Mouse (Mus musculus) embryo, embryonic 10.5 days (tissue): Measurements from ENCODE around the gene Phf21b.

Source experiments
- DNase-seq: peaks from one replicate; pipeline ENCODE4 v3.0.0-alpha.2; 2015; ENCODE audit warnings: low spot score

The Phf21b gene

DNA sequence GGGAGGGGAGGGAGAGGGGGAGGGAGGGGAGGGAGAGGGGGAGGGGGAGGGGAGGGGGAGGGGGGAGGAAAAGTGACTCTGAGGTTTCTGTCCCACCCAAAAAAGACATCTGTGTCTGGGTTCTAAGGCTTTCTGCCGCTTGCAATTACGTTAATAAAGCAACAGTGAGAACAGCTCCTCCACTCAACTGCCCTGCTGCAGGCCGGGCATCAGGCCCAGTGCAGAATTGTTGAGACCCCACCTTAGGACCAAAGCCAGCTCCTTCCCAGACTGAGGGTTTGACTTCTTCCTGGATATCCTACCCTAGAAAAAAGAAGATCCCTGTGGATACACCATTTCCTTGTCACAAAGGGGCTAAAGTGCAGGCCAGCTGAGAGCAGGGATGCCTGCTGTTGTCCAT, 9.6 kb downstream of the Phf21b start:
- no peak for DNase-seq

DNA sequence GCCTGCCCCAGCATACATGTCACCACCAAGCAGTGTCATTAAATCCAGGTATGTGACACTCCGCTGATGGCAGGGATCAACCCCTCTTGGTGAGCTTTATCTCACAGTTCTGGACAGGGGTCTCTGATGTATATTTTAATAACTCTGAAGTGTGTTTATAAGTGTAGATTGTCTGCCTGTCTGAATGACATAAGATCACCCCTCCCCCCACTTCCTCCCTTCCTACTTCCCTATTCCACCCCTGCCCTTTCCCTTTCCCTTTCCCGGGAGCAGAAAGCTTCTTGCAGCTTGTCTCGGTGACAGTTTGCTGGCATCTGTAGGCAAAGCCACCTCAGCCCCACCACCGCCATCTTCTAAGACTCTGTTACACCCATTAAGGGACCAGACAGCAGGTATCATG, 11.0 kb downstream of the Phf21b start:
- DNase-seq: no peak

DNA sequence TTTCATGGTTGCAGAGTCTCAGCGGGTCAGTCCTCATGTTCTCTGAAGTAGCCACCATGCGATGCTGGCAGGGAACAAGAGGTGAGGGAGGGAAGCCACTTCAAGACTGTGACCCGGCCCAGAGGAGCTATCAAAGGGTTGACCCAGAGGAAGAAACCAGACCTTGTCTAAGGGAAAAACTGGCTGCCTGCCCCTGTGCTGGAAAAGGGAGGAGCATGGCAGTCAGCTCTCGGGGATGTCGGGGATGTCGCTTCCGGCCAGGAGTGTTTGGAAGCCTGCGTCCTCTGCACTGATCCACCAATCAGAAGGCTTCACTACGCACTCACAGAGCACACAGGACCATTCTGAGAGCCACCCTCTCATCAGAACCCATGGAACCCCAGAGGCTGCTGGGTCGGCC, 12.8 kb downstream of the Phf21b start:
- DNase-seq: no peak

GRCm38 (mm10) chr15:84841925-84842821, 13.7 kb downstream of the Phf21b start:
- DNase-seq: peak; percentile 63

DNA sequence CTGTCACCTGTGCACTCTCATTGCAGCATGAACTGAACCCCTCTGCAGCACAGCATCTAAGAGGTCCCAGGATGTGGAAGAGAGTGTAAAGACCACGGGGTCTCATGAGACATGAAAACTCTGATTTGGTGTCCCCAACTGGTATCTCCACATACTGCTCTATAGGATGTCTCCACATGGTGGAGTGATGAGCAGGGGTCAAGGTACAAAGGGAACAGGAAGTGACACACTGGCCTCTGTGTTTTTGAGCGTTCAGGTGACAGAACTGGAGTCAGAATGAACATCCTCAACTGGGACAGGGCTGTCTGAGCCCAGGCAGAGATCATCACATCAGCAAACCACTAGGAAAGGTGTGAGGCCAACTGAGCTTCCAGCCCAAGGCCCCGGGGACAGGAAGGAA, 15.3 kb downstream of the Phf21b start:
- DNase-seq: no peak

DNA sequence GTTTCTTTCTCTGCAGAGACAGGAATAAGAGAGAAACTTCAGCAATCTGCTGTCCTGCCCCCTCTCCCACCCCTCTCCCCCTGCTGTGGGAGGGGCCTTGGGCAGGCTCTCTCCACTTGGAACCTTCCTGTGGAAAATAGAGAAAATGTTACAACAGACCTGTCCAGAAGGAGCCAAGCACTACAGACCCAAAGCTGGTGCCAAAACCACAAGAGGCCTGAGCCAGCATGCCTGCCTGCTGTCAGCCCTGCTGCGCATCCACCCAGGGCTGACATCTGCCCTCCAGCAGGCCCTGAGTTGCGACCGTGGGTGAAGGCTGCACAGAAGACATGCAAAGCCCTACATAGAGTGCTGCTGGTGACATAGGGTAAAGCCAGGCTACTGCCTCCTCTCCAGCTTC, 16.3 kb downstream of the Phf21b start:
- no peak for DNase-seq

DNA sequence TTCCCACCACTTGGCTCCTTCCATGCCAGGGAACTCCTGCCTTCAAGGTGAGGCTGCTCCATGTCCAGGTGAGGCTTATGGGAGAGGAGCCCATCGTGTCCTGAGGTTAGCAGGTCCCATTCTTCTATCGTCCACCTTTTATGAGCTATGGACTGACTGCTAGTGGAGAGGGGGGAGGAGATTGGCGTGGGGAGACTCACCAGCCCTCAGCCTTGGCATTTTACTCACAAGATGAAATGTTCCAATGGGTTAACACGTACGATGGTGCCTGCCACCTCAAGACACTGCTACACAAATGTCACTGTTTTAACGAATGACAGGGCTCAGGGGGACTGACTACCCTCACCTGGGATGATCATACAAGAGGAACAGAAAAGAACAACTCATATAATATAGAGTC, 18.0 kb downstream of the Phf21b start:
- DNase-seq: no peak

DNA sequence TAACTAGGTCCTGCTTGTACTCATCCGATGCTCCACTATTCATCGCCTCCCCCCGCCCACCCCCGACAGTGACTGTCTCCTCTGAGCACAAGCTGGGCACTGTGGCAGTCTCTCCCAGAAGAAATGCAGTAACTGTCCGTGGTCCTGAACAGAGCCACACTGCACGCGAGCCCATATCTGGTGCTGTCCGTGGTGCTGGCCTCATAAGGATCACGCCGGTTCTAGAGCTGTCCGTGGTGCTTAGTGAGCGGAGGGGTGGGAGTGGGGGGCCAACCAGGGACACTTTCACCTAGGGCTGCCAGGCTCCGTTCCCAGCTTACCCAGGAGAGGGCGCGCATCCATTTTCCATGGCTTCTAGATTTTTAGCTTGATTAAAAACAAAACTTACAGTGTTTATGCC, 26.4 kb downstream of the Phf21b start:
- peak; percentile 95 for DNase-seq

DNA sequence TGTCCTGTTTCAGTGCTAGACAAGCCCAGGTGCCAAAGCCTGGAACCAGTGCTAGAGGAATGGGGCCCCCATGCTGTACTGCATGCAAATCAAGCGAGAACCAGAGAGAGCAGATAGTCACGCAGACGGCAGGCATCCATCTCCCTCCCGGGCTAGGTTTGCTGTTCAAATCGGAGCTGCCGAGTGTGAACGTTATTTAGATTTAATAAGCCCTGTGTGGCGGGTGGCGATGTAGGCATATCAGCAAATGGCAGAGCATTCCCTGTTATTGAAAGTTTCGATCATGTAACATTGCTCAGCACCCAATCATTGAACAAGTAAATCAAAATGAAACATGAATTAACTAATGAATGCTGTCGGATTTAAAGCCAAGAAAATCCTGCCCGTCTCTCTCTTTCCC, 27.2 kb downstream of the Phf21b start:
- no peak for DNase-seq

DNA sequence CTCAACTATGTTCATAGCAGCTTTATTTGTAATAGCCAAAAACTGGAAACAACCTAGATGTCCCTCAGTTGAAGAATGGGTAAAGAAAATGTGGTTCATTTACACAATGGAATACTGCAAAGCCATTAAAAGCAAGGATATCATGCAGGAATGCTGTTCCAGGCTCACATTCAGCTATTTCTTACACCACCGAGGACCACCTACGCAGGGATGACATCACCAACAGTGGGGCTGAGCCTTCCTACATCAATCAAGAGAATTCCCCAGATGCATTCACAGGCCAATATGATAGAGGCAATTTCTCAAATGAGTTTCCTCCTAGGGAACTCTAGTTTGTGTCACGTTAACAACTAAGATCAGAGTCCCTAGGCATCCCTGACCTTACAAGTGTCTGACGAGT, 32.8 kb downstream of the Phf21b start:
- no peak for DNase-seq

DNA sequence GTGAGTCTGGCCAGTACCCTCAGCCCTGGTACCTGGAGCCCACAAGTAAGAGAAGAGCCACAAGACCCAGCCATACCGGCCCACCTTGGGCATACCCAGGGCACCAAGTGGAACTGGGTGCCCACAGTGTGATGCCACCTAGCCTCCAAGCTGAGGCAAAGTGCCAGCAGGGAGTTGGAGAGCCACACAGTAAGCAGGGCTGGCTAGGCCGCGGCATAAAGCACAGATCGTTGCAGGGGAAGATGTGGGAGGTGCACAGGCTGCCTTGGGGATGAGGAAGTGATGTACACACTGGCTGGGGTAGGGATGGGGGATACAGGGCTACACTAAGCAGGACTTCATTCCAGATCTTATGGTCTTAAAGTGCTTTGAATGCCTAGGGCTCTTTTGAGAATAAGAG, 35.0 kb downstream of the Phf21b start:
- DNase-seq: no peak

DNA sequence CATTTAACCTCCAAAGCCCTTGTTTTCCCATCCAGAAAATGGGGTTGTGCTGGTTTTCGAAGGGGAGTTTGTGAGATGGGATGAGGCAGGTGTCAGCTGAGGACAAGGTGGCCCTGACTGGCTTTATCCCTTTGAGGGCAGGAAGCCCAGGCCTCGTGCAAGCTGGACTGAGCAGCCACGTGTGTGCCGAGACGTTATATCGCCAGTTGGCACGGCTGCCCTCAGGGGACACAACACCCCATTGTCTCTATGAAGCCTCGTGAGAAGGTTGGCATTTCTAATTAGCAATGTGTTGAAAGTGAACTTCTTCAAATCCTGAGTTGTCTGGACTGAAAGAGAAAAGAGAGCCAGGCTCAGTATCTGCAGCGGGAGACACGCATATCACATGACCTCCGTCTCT, 37.6 kb downstream of the Phf21b start:
- no peak for DNase-seq

- no peak for DNase-seq
These were observed 38.3 kb downstream of the Phf21b start for GRCm38 (mm10) chr15:84817589-84817988.

- DNase-seq: no peak
These were observed 40.7 kb downstream of the Phf21b start for GRCm38 (mm10) chr15:84815171-84815570.

DNA sequence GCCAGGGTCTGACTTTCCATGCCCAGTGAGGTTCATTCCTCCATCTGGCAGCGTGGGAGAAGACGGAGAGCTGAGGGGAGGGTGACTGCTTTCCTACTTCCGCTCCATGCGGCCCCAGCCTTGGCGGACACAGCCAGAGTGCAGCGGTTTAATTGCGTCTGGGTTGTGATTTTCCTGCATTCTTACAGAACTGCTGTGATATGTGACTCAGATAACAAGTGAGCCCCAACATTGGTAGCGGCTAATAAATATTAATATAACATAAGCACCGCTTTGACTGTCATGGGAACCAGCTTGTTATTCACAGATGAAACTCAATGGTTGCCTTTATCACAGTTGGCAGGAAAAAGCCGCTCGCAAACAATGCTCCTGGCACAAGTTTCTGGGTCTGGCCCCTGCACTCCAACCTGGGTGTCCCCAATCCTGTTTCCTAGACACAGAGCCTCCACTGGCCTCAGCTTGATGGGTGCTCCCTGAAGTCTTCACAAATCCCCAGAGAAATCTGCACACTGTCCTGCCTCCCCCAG, 43.0 kb downstream of the Phf21b start:
- DNase-seq: no peak

DNA sequence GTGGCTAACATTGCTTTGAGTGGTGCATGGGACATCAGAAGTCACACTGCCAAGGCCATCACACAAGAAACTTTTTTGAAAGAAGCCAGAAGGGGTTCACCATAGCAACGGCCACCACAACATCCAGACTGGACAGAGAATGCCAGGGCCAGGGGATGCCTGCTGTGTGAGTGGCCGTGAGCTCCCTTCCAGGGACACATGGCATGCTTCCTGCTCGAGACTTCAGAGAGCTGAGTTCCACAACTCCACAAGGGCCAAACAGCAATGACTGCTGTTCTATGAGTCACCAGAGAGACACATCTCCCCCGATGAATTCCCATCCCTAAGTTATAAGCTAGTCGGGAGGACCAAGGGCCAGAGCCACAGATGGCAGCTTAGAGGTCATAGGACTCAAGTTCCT, 44.7 kb downstream of the Phf21b start:
- DNase-seq: no peak

DNA sequence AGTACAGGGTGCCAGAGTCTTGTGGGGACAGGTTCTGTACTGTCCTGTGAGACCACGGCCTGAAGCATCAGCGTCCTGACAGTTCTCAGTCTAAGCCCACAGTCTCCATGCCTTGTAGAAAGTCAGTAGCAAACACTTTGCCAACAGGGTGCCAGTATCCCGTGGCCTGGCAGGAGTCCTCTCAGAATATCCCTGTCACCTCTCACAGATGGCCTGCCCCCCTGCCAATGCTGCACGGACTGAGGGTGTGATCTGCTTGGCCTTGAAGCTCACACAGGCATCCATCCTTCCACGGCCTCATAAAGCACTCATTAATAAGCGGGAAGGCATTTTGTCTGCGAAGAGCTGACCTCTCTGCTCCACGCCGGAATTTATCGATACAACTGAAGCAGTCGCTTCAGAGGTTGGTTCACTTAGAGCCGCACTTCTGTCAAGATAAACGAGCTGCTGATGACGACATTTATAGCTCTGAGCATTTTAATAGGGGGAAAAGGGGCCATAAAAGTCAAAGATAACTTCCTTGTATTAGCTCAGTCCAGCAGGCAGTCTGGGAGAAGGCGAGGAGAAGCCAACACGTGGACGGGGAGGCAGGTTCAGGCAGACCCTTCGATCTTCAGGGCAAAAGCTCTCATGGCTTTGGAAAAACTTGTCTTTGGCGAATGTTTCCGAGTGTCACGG, 46.4 kb downstream of the Phf21b start:
- DNase-seq: peak; percentile 37

GRCm38 (mm10) chr15:84803685-84804084, 52.2 kb downstream of the Phf21b start:
- peak; percentile 65 for DNase-seq

DNA sequence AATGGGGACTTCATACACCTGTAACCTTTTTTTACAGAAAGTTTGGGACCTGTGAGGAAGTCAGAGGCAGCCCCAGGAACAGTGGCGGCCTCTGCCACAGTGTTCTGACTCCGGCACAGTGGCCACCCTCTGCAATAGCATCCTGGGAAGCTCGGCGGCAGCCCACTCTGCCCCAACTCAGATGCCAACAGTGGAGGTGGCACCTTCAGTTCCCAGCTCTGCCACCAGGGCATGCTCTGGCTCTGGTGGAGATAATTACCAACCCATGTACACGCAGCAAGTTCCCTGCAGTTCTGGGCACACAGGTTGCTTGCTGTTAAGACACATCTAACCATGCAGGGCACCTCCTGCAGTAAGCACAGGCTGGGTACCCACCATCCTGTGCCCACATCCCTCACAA, 55.7 kb downstream of the Phf21b start:
- no peak for DNase-seq

GRCm38 (mm10) chr15:84793649-84794048, 62.2 kb downstream of the Phf21b start:
- DNase-seq: no peak

- no peak for DNase-seq
These were observed 68.7 kb downstream of the Phf21b start for GRCm38 (mm10) chr15:84787161-84787560.

GRCm38 (mm10) chr15:84784812-84785211, 71.0 kb downstream of the Phf21b start:
- no peak for DNase-seq

DNA sequence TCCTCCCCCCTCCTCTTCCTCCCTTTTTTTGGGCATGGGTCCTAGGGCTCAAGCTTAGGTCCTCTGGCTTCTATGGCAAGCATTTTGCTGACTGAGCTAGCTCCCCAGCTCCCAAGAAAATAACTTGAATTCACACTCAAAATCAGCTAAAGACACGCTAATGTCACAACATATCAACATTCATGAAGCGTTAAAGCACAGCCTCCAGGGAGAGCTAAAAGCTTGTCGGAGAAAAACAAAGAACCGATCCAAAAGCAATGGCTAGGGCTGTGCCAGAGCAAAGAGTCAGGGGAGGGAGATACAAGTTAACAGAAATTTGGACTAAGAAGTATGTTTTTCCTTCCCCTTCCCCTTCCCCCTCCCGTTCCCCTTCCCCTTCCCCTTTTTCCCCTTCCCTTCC, 77.3 kb downstream of the Phf21b start:
- DNase-seq: no peak
